Mouse (Mus musculus) liver, adult 2 months (tissue): Measurements from ENCODE around the gene Asxl1.

Experiments
- CTCF ChIP-seq: fragments of 200-500 bp; IDR thresholded peaks from 2 replicates; pipeline ENCODE4 v1.5.1; 2011; ENCODE audit warnings: low read depth, low read length, control low read depth
- POLR2A ChIP-seq: fragments of 200-500 bp; IDR thresholded peaks from 2 replicates; pipeline ENCODE4 v1.6.1; 2011; ENCODE audit warnings: low read length, control low read depth; ENCODE audit not compliant: insufficient read depth; ENCODE audit errors: extremely low read depth

DNA sequence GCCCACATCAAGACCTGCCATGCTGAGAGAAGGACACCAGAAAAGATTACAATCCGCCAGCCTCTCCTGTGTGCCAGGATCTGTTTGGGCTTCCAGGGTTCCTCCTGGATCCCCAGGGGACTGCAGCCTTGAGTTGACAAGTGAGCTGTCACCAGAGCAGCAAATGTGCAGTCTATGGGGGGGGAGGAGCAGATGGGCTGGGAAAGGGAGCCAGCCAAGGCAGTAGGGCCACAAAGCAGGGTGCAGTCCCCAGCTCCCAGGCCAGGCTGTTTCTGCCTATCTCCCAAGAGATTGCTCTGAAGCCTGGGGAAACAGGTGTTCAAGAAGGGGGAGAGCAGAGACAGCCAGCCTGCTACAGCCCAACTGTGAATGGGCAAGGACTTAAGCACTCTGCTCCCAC, 72.8 kb downstream of the Asxl1 start:
- TF ChIP-seq CTCF (no peak), POLR2A (no peak)
